Mouse (Mus musculus): Measurements from ENCODE around the gene Uqcrc1. TPM values are rescaled to one million over a fixed set of nuclear protein-coding genes. Genes with fewer than 3 reads are reported as not detected.
A peak's percentile ranks its signal among the peaks of the same experiment; 100 is the strongest.

The Uqcrc1 gene
- polyA plus RNA-seq, 1 experiment from 2014 or later: 412 TPM

DNA sequence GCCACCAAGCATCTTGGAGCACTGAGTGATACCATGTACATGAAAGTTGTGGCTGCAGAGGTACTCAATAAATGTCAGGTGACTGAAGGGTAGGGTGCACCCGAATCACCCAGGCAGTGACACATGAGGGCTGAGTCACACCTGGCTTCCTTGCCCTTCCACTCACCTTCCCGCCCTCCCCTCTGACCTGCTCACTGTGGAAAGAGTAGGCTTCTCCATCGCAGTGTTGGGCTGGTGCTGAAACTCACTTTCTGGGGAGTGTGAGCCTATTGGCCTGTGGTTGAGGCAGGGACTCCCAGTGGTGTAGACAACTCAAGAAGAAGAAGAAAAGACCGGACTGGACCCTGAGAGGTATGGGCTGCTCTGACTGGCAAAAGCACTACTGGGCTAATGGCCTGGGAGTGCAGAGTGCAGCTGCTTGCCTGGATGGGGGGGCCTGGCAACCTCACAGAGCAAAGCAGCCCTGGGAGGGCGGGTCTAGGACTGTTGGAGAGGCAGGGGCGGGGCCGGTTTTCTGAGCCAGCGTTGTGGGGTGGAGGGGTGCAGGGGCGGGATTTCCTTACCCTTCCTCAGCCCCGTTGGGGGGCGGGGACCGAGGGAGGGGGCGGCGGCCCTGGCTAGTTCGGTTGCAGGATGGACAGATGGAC is 51.4 kb downstream of the Uqcrc1 start:
- peak; percentile 48 for DNase-seq (ENCODE audit: low spot score)
- no peak overlapping the region for H3K4me3 ChIP-seq (ENCODE audit: low read depth, low read length)

GRCm38 (mm10) chr9:108989802-108990461 is 53.5 kb downstream of the Uqcrc1 start:
- no peak overlapping the region for H3K9ac ChIP-seq (replicated peaks; ENCODE audit: low read length)
- no peaks in the 10 kb centered on the region for H3K27me3 ChIP-seq (ENCODE audit: control insufficient read depth, insufficient read depth, low read length)
- no peaks in the 10 kb centered on the region for H3K9me3 ChIP-seq (replicated peaks; ENCODE audit: control insufficient read depth, low read length)
- peaks cover 3% of the 10 kb centered on the region; the same call in 1 of the 2 replicates for H3K4me1 ChIP-seq (ENCODE audit: control insufficient read depth, insufficient read depth, low read length)
- ATAC-seq (replicated peaks; ENCODE audit: insufficient number of reproducible peaks, low FRiP score, low TSS enrichment, low read depth): no peak
- H3K4me3 ChIP-seq (ENCODE audit: low read depth, low read length): no peak overlapping the region
- no peak overlapping the region for H3K4me2 ChIP-seq (ENCODE audit: low read depth, low read length)
- DNase-seq (ENCODE audit: low spot score): no peak
- 72% methylated on average over 4 of the region's 4 CpGs for WGBS
- H3K36me3 ChIP-seq (replicated peaks; ENCODE audit: control insufficient read depth, insufficient read depth, low read depth, low read length): no peaks in the 10 kb centered on the region
- H3K27ac ChIP-seq (replicated peaks; ENCODE audit: low read depth, low read length): no peak overlapping the region

More for the DNA sequence above, 51.4 kb downstream of the Uqcrc1 start:
- WGBS: 20% methylated on average over 15 of the region's 15 CpGs
- H3K27me3 ChIP-seq (ENCODE audit: control insufficient read depth, insufficient read depth, low read length): no peaks in the 10 kb centered on the region
- H3K9me3 ChIP-seq (replicated peaks; ENCODE audit: control insufficient read depth, low read length): no peaks in the 10 kb centered on the region
- no peaks in the 10 kb centered on the region for H3K36me3 ChIP-seq (replicated peaks; ENCODE audit: control insufficient read depth, insufficient read depth, low read depth, low read length)
- H3K4me1 ChIP-seq (ENCODE audit: control insufficient read depth, insufficient read depth, low read length): peaks cover 3% of the 10 kb centered on the region; the same call in 1 of the 2 replicates
- no peak overlapping the region for H3K4me2 ChIP-seq (ENCODE audit: low read depth, low read length)
- no peak for ATAC-seq (replicated peaks; ENCODE audit: insufficient number of reproducible peaks, low FRiP score, low TSS enrichment, low read depth)
- no peak overlapping the region for H3K9ac ChIP-seq (replicated peaks; ENCODE audit: low read length)
- no peak overlapping the region for H3K27ac ChIP-seq (replicated peaks; ENCODE audit: low read depth, low read length)

- ATAC-seq (replicated peaks; ENCODE audit: insufficient number of reproducible peaks, low FRiP score, low TSS enrichment, low read depth): no peak
- Histone ChIP-seq H3K9ac (replicated peaks; ENCODE audit: low read length) (no peak overlapping the region), H3K4me3 (ENCODE audit: low read depth, low read length) (no peak overlapping the region), H3K4me1 (ENCODE audit: control insufficient read depth, insufficient read depth, low read length) (peaks cover 3% of the 10 kb centered on the region; the same call in 1 of the 2 replicates), H3K27me3 (ENCODE audit: control insufficient read depth, insufficient read depth, low read length) (no peaks in the 10 kb centered on the region), H3K9me3 (replicated peaks; ENCODE audit: control insufficient read depth, low read length) (no peaks in the 10 kb centered on the region), H3K27ac (replicated peaks; ENCODE audit: low read depth, low read length) (no peak overlapping the region), H3K4me2 (ENCODE audit: low read depth, low read length) (no peak overlapping the region), H3K36me3 (replicated peaks; ENCODE audit: control insufficient read depth, insufficient read depth, low read depth, low read length) (no peaks in the 10 kb centered on the region)
- DNase-seq (ENCODE audit: low spot score): peak; percentile 49
- 48% methylated on average over 7 of the region's 7 CpGs for WGBS
Measured at GRCm38 (mm10) chr9:108990462-108990820, 54.0 kb downstream of the Uqcrc1 start.

GRCm38 (mm10) chr9:108991428-108992084 is 55.1 kb downstream of the Uqcrc1 start, which contains the start of gene Pfkfb4:
Pfkfb4 (plus strand) TSS chr9:108991778.
- peak within 1 kb of the TSS; percentile 61 for H3K9ac ChIP-seq (replicated peaks; ENCODE audit: low read length)
- peak within 1 kb of the TSS; percentile 78 for H3K4me2 ChIP-seq (ENCODE audit: low read depth, low read length)
- peak within 1 kb of the TSS; percentile 51 for H3K4me3 ChIP-seq (ENCODE audit: low read depth, low read length)
- peak; percentile 99 for DNase-seq (ENCODE audit: low spot score)
- H3K4me1 ChIP-seq (ENCODE audit: control insufficient read depth, insufficient read depth, low read length): peaks cover 3% of the 10 kb centered on the region; the same call in 1 of the 2 replicates
- H3K9me3 ChIP-seq (replicated peaks; ENCODE audit: control insufficient read depth, low read length): no peaks in the 10 kb centered on the region
- peak within 1 kb of the TSS; percentile 68 for H3K27ac ChIP-seq (replicated peaks; ENCODE audit: low read depth, low read length)
- H3K27me3 ChIP-seq (ENCODE audit: control insufficient read depth, insufficient read depth, low read length): no peaks in the 10 kb centered on the region
- ATAC-seq (replicated peaks; ENCODE audit: insufficient number of reproducible peaks, low FRiP score, low TSS enrichment, low read depth): peak; percentile 95
- no peaks in the 10 kb centered on the region for H3K36me3 ChIP-seq (replicated peaks; ENCODE audit: control insufficient read depth, insufficient read depth, low read depth, low read length)
- 2% methylated on average over 31 of the region's 31 CpGs for WGBS

- Histone ChIP-seq H3K4me2 (ENCODE audit: low read depth, low read length) (peak overlapping the region; percentile 78), H3K9ac (replicated peaks; ENCODE audit: low read length) (peak overlapping the region; percentile 56), H3K27me3 (ENCODE audit: control insufficient read depth, insufficient read depth, low read length) (no peaks in the 10 kb centered on the region), H3K9me3 (replicated peaks; ENCODE audit: control insufficient read depth, low read length) (no peaks in the 10 kb centered on the region), H3K4me1 (ENCODE audit: control insufficient read depth, insufficient read depth, low read length) (peaks cover 3% of the 10 kb centered on the region; the same call in 1 of the 2 replicates), H3K36me3 (replicated peaks; ENCODE audit: control insufficient read depth, insufficient read depth, low read depth, low read length) (no peaks in the 10 kb centered on the region), H3K4me3 (ENCODE audit: low read depth, low read length) (peak overlapping the region; percentile 51), H3K27ac (replicated peaks; ENCODE audit: low read depth, low read length) (no peak overlapping the region)
- ATAC-seq (replicated peaks; ENCODE audit: insufficient number of reproducible peaks, low FRiP score, low TSS enrichment, low read depth) (0 out of 2 replicates have a peak, but pooled peaks have one; percentile 7), DNase-seq (ENCODE audit: low spot score) (no peak)
- WGBS: 10% methylated on average over 18 of the region's 18 CpGs
Measured at GRCm38 (mm10) chr9:108992085-108992469, 55.6 kb downstream of the Uqcrc1 start.

DNA sequence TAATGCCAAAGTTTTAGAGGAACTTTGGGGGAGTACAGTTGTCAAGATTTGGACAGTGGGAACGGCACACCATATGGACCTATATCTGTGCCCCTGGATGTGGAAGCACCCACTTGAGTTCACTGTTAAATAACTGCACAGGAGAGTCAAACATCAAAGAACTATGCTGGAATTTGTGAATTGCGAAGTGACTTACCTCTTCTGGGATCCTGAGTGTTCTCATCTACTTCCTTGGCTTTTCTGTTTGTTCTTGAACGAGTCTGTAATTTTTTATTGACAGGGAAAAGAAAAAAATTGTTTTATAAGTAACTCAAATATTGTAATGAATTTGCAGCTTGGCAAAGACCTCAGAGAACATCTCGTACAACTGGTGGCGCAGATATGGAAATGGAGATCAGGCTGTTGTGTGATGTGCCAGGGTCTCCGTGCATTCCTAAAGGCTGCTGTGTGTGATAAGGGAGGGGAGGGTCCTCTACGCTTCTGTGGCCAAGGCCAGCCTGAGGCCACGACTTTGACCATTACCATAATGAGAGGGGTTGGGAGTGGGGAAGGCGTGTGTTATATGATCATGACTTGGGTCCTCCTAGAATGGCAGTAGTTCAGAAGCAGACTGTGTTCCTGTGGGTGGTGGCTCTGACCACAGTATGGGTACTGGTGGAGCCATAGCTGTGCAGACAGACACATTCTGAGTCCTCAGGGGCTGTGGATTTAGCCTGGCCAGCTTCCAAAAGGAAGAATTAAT is 56.4 kb downstream of the Uqcrc1 start:
- DNase-seq (ENCODE audit: low spot score): no peak
- Histone ChIP-seq H3K4me1 (ENCODE audit: control insufficient read depth, insufficient read depth, low read length) (peaks cover 3% of the 10 kb centered on the region; the same call in 1 of the 2 replicates), H3K4me2 (ENCODE audit: low read depth, low read length) (no peak overlapping the region; the same call in 1 of the 2 replicates), H3K4me3 (ENCODE audit: low read depth, low read length) (no peak overlapping the region), H3K27me3 (ENCODE audit: control insufficient read depth, insufficient read depth, low read length) (no peaks in the 10 kb centered on the region), H3K27ac (replicated peaks; ENCODE audit: low read depth, low read length) (no peak overlapping the region), H3K9ac (replicated peaks; ENCODE audit: low read length) (no peak overlapping the region), H3K36me3 (replicated peaks; ENCODE audit: control insufficient read depth, insufficient read depth, low read depth, low read length) (no peaks in the 10 kb centered on the region), H3K9me3 (replicated peaks; ENCODE audit: control insufficient read depth, low read length) (no peaks in the 10 kb centered on the region)
- no peak for ATAC-seq (replicated peaks; ENCODE audit: insufficient number of reproducible peaks, low FRiP score, low TSS enrichment, low read depth)
- WGBS: 84% methylated on average over 9 of the region's 9 CpGs

DNA sequence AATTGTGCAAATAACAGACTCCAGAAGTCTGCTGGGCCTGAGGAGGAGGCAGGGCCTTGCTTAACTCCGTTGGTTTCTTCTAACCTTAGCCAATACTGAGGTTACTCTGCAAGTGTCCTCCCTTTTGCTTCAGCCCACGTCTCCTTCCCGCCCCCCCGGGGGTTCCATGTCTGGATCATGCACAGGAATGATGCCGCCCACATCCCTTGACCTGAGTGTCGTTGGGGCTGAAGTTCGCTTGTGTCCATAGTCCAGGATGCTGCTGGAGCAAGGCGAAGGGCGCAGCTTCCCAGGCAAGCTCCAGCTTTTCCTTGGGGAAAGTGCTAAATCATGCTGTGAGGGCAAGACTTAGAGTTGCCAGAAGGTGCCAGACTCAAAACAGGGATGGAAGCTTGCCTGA is 60.0 kb downstream of the Uqcrc1 start:
- Histone ChIP-seq H3K27me3 (ENCODE audit: control insufficient read depth, insufficient read depth, low read length) (no peaks in the 10 kb centered on the region), H3K27ac (replicated peaks; ENCODE audit: low read depth, low read length) (no peak overlapping the region), H3K4me3 (ENCODE audit: low read depth, low read length) (no peak overlapping the region), H3K4me2 (ENCODE audit: low read depth, low read length) (no peak overlapping the region), H3K9ac (replicated peaks; ENCODE audit: low read length) (no peak overlapping the region), H3K4me1 (ENCODE audit: control insufficient read depth, insufficient read depth, low read length) (no peaks in the 10 kb centered on the region), H3K9me3 (replicated peaks; ENCODE audit: control insufficient read depth, low read length) (no peaks in the 10 kb centered on the region), H3K36me3 (replicated peaks; ENCODE audit: control insufficient read depth, insufficient read depth, low read depth, low read length) (no peaks in the 10 kb centered on the region)
- WGBS: 77% methylated on average over 9 of the region's 9 CpGs
- no peak for ATAC-seq (replicated peaks; ENCODE audit: insufficient number of reproducible peaks, low FRiP score, low TSS enrichment, low read depth)
- no peak for DNase-seq (ENCODE audit: low spot score)
